Mouse (Mus musculus) thymus, adult 2 months (tissue): ENCODE measurements around the gene S100a2.

Experiments
- CTCF ChIP-seq: fragments of 200-500 bp; IDR thresholded peaks from 2 replicates; pipeline ENCODE4 v1.5.1; 2012; ENCODE audit warnings: mild to moderate bottlenecking, control low read depth, low read length, moderate library complexity, borderline replicate concordance; ENCODE audit not compliant: control insufficient read depth, poor library complexity, insufficient read depth; ENCODE audit errors: extremely low read depth
- POLR2A ChIP-seq: fragments of 200-500 bp; IDR thresholded peaks from 2 replicates; pipeline ENCODE4 v1.6.1; 2012; ENCODE audit warnings: mild to moderate bottlenecking, low read length, control low read depth, moderate library complexity; ENCODE audit not compliant: control insufficient read depth, poor library complexity, insufficient read depth; ENCODE audit errors: extremely low read depth

- TF ChIP-seq CTCF (no peak), POLR2A (no peak)
Measured at GRCm38 (mm10) chr3:90597736-90598135, 7.7 kb downstream of the S100a2 start.
